Mouse (Mus musculus): Measurements from ENCODE around the gene Ddx27.

The Ddx27 gene

DNA sequence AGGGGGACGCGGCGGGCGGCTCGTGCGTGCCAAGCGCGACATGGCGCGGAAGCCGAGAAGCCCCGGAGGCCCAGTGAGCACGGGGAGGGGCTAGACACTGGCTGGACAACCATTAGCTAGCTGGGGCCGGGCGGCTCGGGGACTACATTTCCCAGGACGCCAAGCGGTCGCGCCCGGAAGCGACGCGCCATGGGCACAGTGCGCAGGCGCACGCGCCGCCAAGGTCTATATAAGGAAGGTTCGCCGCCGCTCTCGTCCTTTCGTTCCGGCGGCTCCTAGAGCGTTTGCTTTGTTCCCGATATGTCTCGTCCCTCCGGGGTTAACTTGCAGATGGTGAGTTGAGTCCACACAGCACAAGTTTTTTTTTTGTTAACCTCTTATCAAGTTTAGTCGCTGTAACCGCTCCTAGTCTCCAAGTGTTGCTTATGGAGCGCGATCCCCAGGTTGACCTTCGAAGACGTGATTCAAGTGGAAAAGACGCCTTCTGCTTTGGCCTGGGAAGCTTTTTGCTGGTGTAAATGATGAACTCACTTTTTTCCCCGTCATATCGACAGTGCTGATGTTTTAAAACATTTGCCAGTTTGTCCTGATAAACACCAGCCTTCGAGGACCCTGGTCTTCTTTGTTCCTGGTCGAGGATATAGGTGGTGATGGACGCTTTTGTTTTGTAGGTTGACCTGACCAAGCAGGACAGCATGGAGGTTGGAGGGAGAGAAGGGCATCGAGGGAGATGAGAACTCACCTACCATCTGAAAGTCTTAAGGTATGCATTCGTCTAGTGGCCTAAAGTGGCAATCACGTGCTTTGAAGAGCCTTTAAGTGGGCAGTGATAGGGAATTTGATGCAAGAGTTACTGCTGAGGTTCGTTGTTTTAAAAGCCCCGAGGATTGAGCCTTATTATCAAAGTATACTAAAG is 48.2 kb downstream of the Ddx27 start, which contains the start of gene Znfx1:
TSS of gene Znfx1 (minus strand) at position 51 of the 916 bp plus-strand sequence.
- peak; percentile 98 for DNase-seq (ENCODE audit: low read depth)

- DNase-seq (ENCODE audit: low read depth), result peak; percentile 36
Measured at GRCm38 (mm10) chr2:167063906-167064496, 49.0 kb downstream of the Ddx27 start.

- DNase-seq (ENCODE audit: low read depth), result peak; percentile 32
Measured at GRCm38 (mm10) chr2:167064601-167065295, 49.8 kb downstream of the Ddx27 start.

- no peak for DNase-seq (ENCODE audit: low read depth)
Measured at GRCm38 (mm10) chr2:167066031-167066430, 51.0 kb downstream of the Ddx27 start.

GRCm38 (mm10) chr2:167066528-167067516 is 51.8 kb downstream of the Ddx27 start:
- no peak for DNase-seq (ENCODE audit: low read depth)

- no peak for DNase-seq (ENCODE audit: low read depth)
Measured at GRCm38 (mm10) chr2:167067575-167067974, 52.6 kb downstream of the Ddx27 start.

DNA sequence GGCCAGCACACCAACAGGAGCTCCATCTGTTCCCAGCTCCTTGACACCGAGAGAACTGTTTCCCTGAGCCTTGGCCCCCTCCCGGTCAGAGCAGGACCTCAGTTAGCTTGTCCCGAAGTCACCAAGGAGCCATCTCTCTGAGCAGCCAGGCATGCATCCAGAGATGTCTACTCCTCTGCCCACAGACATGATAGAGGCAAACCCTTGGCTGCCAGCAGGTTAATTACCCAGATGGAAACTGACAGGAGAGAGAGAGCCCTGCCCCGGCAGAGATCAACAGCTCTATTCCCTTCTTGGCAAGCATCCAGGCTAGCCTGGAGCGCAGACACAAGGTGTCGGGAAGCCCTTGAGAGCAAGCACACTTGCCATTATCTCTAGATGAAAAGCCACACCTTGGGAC is 55.3 kb downstream of the Ddx27 start:
- no peak for DNase-seq (ENCODE audit: low read depth)

DNA sequence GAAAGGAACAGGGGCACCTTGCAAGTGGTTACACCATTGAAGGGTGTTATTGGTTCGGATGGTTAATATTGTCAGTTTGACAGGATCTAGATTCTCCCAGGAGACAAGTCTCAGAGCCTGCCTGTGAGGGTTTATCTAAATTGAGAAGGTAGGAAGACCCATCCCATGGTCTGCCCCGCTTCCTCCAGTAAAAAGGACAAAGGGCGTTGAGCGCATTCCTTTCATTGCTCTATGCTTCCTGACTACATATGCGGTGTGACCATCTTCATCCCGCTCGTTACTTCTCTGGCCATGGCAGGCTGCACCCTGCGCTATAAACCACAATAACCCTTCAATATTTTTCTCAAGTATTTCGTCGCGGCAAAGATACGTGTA is 56.3 kb downstream of the Ddx27 start:
- no peak for DNase-seq (ENCODE audit: low read depth)

GRCm38 (mm10) chr2:167071641-167072601 is 56.9 kb downstream of the Ddx27 start:
- peak; percentile 97 for DNase-seq (ENCODE audit: low read depth)

DNA sequence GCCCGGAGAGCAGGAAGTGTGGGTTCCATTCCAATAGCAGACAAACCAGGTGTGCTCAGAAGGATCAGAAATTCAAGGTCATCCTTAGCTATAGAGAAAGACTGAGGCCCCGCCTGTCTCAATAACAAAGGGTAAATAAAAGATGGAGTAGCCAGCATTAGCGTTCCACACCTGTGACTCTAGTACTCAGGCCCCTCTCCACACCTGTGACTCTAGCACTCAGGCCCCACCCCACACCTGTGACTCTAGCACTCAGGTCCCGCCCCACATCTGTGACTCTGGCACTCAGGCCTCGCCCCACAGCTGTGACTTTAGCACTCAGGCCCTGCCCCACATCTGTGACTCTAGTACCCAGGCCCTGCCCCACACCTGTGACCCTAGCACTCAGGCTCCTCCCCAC is 59.6 kb downstream of the Ddx27 start:
- DNase-seq (ENCODE audit: low read depth), result no peak

DNA sequence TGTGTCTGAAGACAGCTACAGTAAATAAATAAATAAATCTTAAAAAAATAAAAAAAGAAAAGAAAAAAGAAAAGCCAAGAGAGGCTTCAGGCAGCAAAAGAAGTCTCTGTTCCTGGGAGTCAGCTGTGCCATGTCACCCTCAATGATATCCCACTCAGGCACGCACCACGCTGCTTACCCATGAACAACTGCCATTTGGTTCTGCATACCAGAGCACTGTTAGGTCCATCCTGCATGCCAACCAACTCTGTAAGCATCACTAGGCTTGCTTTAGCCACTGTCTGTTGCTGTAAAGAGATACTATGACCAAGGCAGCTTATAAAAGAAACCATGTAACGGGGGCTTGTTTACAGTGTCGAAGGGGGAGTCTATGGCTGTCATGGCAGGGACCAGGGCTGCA is 61.4 kb downstream of the Ddx27 start:
- DNase-seq (ENCODE audit: low read depth), result no peak

DNA sequence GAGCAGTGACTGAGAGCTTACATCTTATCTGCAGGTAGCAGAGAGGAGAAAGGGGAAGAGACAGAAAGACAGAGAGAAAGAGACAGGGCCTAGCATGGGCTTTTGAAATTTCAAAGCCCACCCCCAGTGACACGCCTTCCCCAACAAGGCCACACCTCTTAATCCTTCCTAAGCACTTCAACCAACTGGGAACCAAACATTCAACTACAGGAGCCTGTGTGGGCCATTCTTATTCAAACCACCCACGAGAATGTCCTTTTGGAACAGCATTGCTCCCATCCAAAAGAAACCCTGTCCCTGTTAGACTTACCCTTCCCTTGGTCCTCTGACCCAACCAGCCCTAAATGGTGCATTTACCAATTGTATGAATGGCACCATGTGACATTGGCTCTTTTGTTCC is 61.8 kb downstream of the Ddx27 start:
- DNase-seq (ENCODE audit: low read depth), result no peak

GRCm38 (mm10) chr2:167077199-167077962 is 62.4 kb downstream of the Ddx27 start:
- no peak for DNase-seq (ENCODE audit: low read depth)

- no peak for DNase-seq (ENCODE audit: low read depth)
Measured at GRCm38 (mm10) chr2:167078486-167078885, 63.5 kb downstream of the Ddx27 start.

GRCm38 (mm10) chr2:167078931-167079495 is 64.0 kb downstream of the Ddx27 start:
- no peak for DNase-seq (ENCODE audit: low read depth)

DNA sequence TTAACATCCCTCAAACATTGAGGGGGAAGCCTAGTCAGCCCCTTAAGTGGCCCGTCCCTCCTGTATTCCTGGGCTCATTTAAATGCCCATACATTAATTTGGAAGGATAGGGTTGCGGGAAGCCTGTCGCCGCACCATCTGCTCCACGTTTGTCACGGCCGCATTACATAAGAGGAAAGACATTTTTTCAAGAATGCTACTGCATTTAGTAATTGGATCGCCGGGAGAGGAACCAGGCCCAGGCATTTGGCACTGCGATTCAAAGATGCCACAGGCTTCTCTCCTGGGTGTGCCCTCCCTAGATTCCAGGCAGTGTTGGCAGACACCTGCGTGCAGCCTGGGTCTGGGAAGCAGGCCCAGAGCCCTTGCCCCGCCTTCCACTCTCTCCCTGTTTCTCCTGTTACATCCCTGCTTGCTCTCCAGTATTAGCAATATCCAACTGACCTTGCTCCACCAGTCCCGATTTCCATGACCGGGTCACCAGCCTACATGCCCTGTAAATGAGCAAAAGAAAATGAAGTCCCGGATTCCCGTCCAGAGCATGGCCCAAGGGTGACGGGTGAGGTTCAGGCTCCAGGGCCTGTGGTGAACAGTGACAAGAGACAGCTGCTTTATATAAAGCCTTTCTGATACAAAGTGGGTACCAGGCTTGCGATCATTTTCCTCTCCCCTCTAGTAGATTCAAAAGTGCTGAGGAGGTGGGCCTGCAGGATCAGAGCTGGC is 64.7 kb downstream of the Ddx27 start:
- DNase-seq (ENCODE audit: low read depth), result no peak

- no peak for DNase-seq (ENCODE audit: low read depth)
Measured at GRCm38 (mm10) chr2:167080387-167080786, 65.4 kb downstream of the Ddx27 start.

DNA sequence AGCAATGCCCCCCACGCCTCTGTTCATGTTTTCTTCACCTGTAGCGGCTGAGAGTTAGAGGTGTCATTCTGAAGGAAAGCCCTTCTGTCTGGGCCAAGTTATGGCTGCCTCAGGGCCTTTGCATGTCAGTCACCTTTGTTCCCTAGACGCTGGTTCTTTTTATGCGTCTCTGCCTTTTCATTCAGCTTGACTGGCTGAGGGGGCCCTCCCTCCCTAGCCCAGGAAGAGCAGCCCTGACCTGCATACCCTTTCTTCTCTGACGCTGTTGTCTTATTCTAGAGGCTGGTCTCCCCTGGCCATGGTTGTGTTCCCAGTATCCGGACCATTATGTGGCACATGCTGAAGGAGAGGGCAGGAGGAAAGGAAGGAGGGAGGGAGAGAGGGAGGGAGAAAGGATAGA is 66.1 kb downstream of the Ddx27 start:
- no peak for DNase-seq (ENCODE audit: low read depth)

GRCm38 (mm10) chr2:167081639-167082038 is 66.6 kb downstream of the Ddx27 start:
- DNase-seq (ENCODE audit: low read depth), result peak; percentile 57
